Mouse (Mus musculus) monocyte, adult 2 months (primary cell): ENCODE data around the gene Minos1.

Experiments
- DNase-seq, 2 experiments: peaks; one replicate each; pipeline ENCODE4 v3.0.0; 2022; ENCODE audit warnings: low spot score in 2 of 2, low read depth in 1 of 2

Gene Minos1

DNA sequence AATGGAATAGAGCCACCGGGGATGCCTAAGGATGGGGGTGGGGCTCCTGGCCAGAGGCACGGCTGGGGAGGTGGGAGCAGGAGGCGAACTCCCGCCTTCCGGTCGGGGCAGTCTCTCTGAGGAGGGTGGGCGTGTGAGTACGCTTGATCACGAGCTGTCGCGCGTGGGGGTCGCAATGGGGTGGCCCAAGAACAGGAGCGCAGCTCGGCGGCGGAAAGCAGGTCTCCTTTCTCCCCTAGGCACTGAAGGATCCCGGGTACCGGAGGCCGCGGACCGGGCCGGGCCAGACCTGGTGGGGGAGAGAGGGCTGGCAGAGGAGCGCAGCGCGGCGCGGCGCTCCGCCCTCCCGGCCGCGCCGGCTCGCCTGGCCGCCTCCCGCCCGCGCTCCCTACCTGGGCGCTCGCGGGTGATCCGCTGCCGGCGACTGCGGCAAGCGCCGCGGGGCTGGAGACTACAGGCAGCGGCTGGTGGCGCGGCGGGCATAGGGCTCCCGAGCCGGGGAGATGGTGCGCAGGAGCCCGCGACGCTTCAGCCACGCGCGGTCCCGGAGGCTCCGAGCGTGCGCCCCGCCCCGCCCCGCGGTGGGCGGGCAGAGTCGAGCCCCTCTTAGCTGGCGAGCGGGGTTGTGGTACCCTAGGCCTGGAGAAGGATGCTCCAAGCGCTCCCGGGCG, 55.7 kb downstream of the Minos1 start, which contains the start of gene Htr6:
Htr6 (minus strand) TSS at position 530 of the 671 bp plus-strand sequence.
- no peak for DNase-seq

DNA sequence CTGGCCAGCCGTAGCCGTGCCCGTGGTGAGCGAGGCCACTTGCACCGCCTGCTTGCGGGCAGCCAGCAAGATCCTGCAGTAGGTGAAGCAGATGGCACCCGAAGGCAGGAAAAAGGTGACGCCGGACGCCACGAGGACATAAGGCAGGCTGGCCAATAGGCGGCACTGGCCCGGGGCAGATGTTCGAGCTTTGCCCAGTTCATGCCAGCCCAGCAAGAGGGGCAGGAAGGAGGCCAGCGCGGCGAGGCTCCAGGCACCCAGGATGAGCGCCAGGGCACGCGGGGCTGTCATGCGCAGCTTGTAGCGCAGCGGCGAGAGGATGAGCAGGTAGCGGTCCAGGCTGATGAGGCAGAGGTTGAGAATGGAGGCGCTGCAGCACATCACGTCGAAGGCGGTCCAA, 56.9 kb downstream of the Minos1 start:
- DNase-seq: no peak

DNA sequence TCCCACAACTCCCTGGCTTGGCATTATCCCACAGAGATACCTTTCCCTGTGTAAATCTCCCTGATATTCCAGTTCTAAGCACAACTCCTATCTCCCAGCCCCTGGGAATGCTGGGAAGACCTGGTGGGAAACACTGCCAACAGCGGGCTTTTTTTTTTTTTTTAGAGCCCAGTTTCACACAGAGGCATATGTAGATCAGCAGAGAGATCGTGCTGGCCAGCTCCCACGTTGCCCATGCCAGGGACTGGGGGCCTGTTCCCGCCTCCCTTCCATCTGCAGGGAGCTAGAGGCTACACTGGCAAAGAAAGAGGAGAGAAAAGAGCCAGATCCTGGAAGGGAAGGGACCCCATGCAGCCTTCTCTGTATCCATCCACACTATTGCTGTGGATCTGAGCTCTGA, 62.6 kb downstream of the Minos1 start:
- no peak for DNase-seq

DNA sequence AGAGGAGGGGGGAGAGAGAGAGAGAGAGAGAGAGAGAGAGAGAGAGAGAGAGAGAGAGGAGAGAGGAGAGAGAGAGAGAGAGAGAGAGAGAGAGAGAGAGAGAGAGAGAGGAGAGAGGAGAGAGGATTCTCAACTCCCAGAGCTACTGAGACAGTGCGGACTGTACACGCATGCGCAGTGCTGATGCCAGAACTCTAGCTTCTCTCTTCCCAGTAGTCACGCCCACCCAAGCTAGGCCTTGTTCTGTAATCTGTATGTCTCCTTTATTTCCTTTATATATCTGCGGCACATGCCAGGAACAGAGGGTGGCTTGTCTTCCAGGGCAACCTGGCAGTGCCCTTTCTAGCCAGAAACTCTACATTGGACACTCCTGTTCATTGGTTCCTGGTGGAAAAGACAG, 66.1 kb downstream of the Minos1 start:
- DNase-seq: no peak

DNA sequence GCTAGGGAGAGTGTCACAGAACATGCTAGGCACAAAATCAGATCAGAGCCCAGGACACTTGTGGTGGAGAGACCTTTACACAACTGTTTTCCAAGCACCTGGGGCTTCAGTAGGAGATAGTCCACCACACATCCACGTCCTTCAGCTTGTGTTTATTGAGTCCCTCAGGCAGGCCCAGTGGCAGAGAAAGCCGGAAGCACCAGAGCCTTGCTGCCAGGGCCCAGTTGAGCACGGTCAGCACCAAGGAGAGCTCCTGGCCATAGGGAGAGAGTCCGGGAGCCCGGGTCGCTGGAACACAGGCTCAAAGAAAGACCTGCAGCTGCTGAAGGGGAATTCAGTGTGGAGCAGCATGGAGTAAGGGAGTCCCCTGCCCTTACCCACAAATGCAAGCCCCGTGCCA, 71.3 kb downstream of the Minos1 start:
- no peak for DNase-seq

DNA sequence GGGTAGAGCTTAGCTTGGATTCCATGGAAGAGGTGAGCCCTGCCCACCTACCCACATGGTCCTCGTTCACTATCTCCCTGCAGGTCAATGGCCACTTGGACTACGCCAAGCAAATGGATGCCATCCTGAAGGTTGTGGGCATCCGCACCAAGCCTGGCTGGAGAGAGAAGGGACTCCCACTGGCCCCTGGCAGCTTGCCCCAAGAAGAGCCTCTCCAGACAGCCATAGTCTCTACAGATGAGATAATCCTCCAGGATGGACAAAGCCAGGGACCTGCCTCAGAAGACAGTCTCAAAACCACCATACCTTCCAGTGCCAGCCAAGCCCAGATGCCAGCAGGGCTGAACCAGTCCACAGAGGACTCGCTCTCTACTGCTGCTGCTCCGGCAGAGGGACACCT, 72.9 kb downstream of the Minos1 start:
- DNase-seq: no peak

DNA sequence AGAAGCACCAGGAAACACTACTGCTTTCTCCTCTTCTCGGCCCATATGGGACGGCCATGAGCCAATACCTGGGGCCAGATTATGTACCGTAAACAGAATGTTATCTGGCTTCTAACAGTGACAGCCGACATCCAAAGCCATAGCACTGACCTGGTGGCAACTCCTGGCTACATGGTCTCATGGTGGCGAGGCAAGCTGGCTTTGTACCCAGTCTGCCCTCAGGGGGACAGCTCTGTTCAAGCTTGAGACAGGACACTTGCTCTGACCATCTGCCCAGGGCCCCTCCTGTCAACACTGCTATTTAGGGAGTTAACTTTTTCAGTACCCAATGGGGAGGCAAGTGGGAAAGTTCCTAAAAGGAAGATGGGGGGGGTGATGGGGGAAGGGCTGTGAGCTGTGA, 73.6 kb downstream of the Minos1 start:
- DNase-seq: no peak

DNA sequence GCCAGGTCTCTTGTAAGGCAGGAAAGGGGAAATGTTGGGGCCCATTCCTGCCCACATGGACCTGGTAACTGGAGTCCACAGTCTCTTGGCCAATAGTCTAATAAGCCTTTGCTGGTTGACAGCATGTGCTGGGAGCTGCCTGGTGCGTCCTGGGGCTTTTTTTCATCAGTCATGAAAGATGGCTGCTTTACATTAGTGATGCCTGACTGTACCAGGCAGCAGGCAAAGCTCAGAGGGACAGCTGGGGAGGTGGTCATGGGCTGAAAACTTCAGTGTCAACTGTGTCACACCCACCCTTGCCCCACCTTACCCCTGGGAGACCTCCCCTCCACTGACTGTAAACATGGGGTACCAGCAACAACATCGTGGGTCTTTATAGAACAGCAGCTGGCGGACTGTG, 75.2 kb downstream of the Minos1 start:
- no peak for DNase-seq

DNA sequence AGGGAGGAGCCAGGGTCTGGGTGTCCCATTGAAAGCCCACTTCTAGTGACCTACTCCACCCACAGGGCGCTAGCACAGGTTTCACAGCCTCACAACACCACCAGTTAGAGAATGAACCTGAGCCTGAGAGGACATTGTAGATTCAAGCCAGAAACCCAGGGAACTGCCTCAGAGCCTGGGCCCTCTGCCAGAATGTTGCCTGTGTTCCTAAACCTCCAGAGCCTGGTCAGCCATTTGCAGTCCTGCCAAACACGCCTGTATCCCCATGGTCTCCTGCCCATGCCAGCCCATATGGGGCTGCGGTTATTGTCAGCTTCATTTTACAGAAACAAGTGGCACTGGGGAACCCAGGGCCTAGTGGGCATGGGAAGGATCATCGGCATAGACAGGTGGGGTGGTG, 75.6 kb downstream of the Minos1 start:
- no peak for DNase-seq

DNA sequence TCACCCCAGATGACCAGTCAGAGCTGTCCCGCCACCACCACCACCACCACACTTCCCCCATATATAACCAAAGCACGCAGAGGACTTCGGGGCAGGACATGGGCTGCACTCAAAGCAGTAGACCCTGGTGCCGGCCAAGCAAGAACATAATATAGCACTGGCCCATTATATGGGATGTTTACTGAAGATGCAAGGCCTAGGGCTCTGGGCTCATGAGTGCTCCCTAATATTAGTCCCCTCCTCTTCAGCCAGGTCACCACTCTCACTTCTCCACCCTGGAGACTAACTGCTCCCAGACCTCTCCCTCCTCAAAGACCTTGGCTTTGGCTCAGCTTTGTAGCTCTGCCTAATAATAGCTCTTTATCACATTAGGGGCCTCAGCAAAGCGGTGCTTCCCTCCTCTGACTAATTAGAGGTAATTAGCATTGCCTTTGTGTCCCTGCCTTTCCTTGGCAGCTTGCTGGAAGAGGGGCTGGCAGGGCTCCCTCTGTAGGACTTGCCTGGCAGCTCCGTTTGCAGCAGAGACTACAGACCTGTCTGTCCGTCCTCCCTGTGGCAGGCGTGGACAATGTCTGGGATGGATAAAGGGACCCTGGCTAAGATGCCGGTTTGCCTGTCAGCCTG, 76.5 kb downstream of the Minos1 start:
- DNase-seq: no peak

DNA sequence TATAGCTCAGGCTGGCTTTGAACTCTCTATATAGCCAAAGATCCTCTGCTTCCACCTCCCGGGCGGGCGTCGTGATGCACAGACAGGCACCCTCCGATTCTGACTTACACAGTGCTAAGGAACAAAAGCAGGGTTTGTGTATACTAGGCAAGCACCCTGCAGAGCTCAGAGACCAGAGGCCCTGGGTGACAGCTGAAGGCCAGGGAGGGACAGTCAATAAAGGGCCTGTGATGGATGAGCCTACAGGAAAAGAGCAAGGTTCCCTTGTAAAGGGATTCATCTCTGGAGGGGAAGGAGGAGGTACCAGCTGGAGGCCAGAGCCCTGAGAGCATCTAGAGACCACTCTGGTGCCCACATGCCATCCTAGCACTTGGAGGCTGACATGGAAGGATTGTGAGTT, 77.5 kb downstream of the Minos1 start:
- DNase-seq: no peak

DNA sequence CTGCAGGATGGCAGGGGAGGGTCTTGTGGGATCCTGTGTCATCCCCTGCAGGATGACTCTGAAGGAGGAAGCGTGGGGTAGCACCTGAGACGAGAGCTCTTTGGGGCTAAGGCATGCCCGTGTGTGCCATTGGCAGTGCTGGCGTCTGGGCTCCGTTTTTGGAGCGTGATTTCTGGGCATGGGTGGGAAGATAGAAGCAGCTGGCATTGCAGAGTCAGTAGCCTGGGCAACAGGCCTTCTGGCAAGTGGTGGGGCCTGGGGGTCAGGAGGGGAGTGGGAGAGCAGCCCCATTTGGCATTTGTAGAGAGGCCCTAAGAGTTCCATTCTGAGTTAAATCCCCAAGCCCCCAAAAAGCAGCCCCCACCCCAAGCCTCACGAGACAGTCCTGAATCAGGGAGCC, 78.1 kb downstream of the Minos1 start:
- DNase-seq: no peak
